Mouse (Mus musculus): ENCODE measurements around the gene Ltbp3. TPM values are rescaled to one million over a fixed set of nuclear protein-coding genes. Genes with fewer than 3 reads are reported as not detected.

Ltbp3 gene
- 30.1 and 36.0 TPM in 2 replicates for polyA plus RNA-seq (2014; fragmentation: Nextera tagmentation; extraction: Ambion mirVana)

GRCm38 (mm10) chr19:5740320-5741317 lies at the start of gene Ltbp3:
TSS of gene Ltbp3 (plus strand) at chr19:5740904.
- ATAC-seq (replicated peaks; ENCODE audit: low FRiP score, low TSS enrichment, low read depth) = no peak
- WGBS = 34% methylated on average over 13 of the region's 14 CpGs
- H3K4me2 ChIP-seq (ENCODE audit: low read length) = peak within 1 kb of the TSS; percentile 89
- peak within 1 kb of the TSS; percentile 85 for H3K27ac ChIP-seq (ENCODE audit: low read depth)
- peak within 1 kb of the TSS; percentile 74 for H3K4me3 ChIP-seq (ENCODE audit: low read depth, low read length)
- H3K27me3 ChIP-seq (replicated peaks; ENCODE audit: control insufficient read depth, insufficient read depth, low read length) = 0 out of 2 replicates have a peak, but pooled peaks cover 4% of the 10 kb centered on the region
- no peak for DNase-seq (ENCODE audit: low spot score)
- H3K9me3 ChIP-seq (ENCODE audit: control insufficient read depth, low read length) = no peaks in the 10 kb centered on the region
- H3K36me3 ChIP-seq (ENCODE audit: control insufficient read depth, insufficient read depth, low read length) = no peaks in the 10 kb centered on the region
- peak within 1 kb of the TSS; percentile 83 for H3K9ac ChIP-seq (ENCODE audit: low read length)
- peaks cover 20% of the 10 kb centered on the region for H3K4me1 ChIP-seq (replicated peaks; ENCODE audit: control insufficient read depth, insufficient read depth, low read length)

GRCm38 (mm10) chr19:5691601-5692000 lies 49.1 kb upstream of the Ltbp3 start:
- WGBS = 73% methylated on average over 5 of the region's 5 CpGs
- Histone ChIP-seq H3K9me3 (ENCODE audit: control insufficient read depth, low read length) (no peaks in the 10 kb centered on the region), H3K36me3 (ENCODE audit: control insufficient read depth, insufficient read depth, low read length) (peaks cover 48% of the 10 kb centered on the region), H3K4me2 (ENCODE audit: low read length) (peak overlapping the region; percentile 99), H3K27ac (ENCODE audit: low read depth) (peak overlapping the region; percentile 57; the same call in 1 of the 2 replicates), H3K4me1 (replicated peaks; ENCODE audit: control insufficient read depth, insufficient read depth, low read length) (peaks cover 38% of the 10 kb centered on the region), H3K4me3 (ENCODE audit: low read depth, low read length) (peak overlapping the region; percentile 78), H3K27me3 (replicated peaks; ENCODE audit: control insufficient read depth, insufficient read depth, low read length) (no peaks in the 10 kb centered on the region), H3K9ac (ENCODE audit: low read length) (peak overlapping the region; percentile 41)
- ATAC-seq (replicated peaks; ENCODE audit: low FRiP score, low TSS enrichment, low read depth) (no peak), DNase-seq (ENCODE audit: low spot score) (no peak)

GRCm38 (mm10) chr19:5692086-5692912 lies 48.4 kb upstream of the Ltbp3 start:
- Histone ChIP-seq H3K4me2 (ENCODE audit: low read length) (peak overlapping the region; percentile 99), H3K27me3 (replicated peaks; ENCODE audit: control insufficient read depth, insufficient read depth, low read length) (no peaks in the 10 kb centered on the region), H3K9ac (ENCODE audit: low read length) (peak overlapping the region; percentile 41), H3K4me3 (ENCODE audit: low read depth, low read length) (peak overlapping the region; percentile 78), H3K9me3 (ENCODE audit: control insufficient read depth, low read length) (no peaks in the 10 kb centered on the region), H3K27ac (ENCODE audit: low read depth) (peak overlapping the region; percentile 57), H3K36me3 (ENCODE audit: control insufficient read depth, insufficient read depth, low read length) (peaks cover 55% of the 10 kb centered on the region), H3K4me1 (replicated peaks; ENCODE audit: control insufficient read depth, insufficient read depth, low read length) (peaks cover 36% of the 10 kb centered on the region)
- ATAC-seq (replicated peaks; ENCODE audit: low FRiP score, low TSS enrichment, low read depth) = no peak
- no peak for DNase-seq (ENCODE audit: low spot score)
- 61% methylated on average over 10 of the region's 10 CpGs for WGBS

- H3K4me2 ChIP-seq (ENCODE audit: low read length) = peak overlapping the region; percentile 99
- 0 out of 2 replicates have a peak overlapping the region, but pooled peaks have one; percentile 41 for H3K9ac ChIP-seq (ENCODE audit: low read length)
- no peaks in the 10 kb centered on the region for H3K9me3 ChIP-seq (ENCODE audit: control insufficient read depth, low read length)
- ATAC-seq (replicated peaks; ENCODE audit: low FRiP score, low TSS enrichment, low read depth) = no peak
- H3K4me3 ChIP-seq (ENCODE audit: low read depth, low read length) = peak overlapping the region; percentile 8
- peaks cover 61% of the 10 kb centered on the region for H3K36me3 ChIP-seq (ENCODE audit: control insufficient read depth, insufficient read depth, low read length)
- H3K4me1 ChIP-seq (replicated peaks; ENCODE audit: control insufficient read depth, insufficient read depth, low read length) = peaks cover 30% of the 10 kb centered on the region
- no peak for DNase-seq (ENCODE audit: low spot score)
- WGBS = 72% methylated on average over 10 of the region's 10 CpGs
- peak overlapping the region; percentile 57 for H3K27ac ChIP-seq (ENCODE audit: low read depth)
- H3K27me3 ChIP-seq (replicated peaks; ENCODE audit: control insufficient read depth, insufficient read depth, low read length) = no peaks in the 10 kb centered on the region
Measured at GRCm38 (mm10) chr19:5692913-5693396, 47.7 kb upstream of the Ltbp3 start.

GRCm38 (mm10) chr19:5693801-5694200 lies 46.9 kb upstream of the Ltbp3 start:
- WGBS = 81% methylated on average over 6 of the region's 6 CpGs
- H3K4me2 ChIP-seq (ENCODE audit: low read length) = no peak overlapping the region
- no peaks in the 10 kb centered on the region for H3K27me3 ChIP-seq (replicated peaks; ENCODE audit: control insufficient read depth, insufficient read depth, low read length)
- H3K9me3 ChIP-seq (ENCODE audit: control insufficient read depth, low read length) = no peaks in the 10 kb centered on the region
- no peak overlapping the region for H3K4me3 ChIP-seq (ENCODE audit: low read depth, low read length)
- H3K36me3 ChIP-seq (ENCODE audit: control insufficient read depth, insufficient read depth, low read length) = peaks cover 70% of the 10 kb centered on the region
- H3K4me1 ChIP-seq (replicated peaks; ENCODE audit: control insufficient read depth, insufficient read depth, low read length) = peaks cover 30% of the 10 kb centered on the region
- ATAC-seq (replicated peaks; ENCODE audit: low FRiP score, low TSS enrichment, low read depth) (no peak), DNase-seq (ENCODE audit: low spot score) (no peak)
- no peak overlapping the region for H3K9ac ChIP-seq (ENCODE audit: low read length)
- H3K27ac ChIP-seq (ENCODE audit: low read depth) = no peak overlapping the region

GRCm38 (mm10) chr19:5695849-5696462 lies 44.7 kb upstream of the Ltbp3 start:
- H3K36me3 ChIP-seq (ENCODE audit: control insufficient read depth, insufficient read depth, low read length) = peaks cover 87% of the 10 kb centered on the region
- no peak overlapping the region for H3K4me3 ChIP-seq (ENCODE audit: low read depth, low read length)
- H3K27ac ChIP-seq (ENCODE audit: low read depth) = no peak overlapping the region
- H3K4me1 ChIP-seq (replicated peaks; ENCODE audit: control insufficient read depth, insufficient read depth, low read length) = peaks cover 21% of the 10 kb centered on the region
- WGBS = 38% methylated on average over 41 of the region's 41 CpGs
- H3K9ac ChIP-seq (ENCODE audit: low read length) = no peak overlapping the region
- H3K4me2 ChIP-seq (ENCODE audit: low read length) = no peak overlapping the region
- no peaks in the 10 kb centered on the region for H3K27me3 ChIP-seq (replicated peaks; ENCODE audit: control insufficient read depth, insufficient read depth, low read length)
- H3K9me3 ChIP-seq (ENCODE audit: control insufficient read depth, low read length) = no peaks in the 10 kb centered on the region
- DNase-seq (ENCODE audit: low spot score) = peak; percentile 66
- ATAC-seq (replicated peaks; ENCODE audit: low FRiP score, low TSS enrichment, low read depth) = no peak

- peak; percentile 16; the same call in 1 of the 2 replicates for ATAC-seq (replicated peaks; ENCODE audit: low FRiP score, low TSS enrichment, low read depth)
- no peaks in the 10 kb centered on the region for H3K27me3 ChIP-seq (replicated peaks; ENCODE audit: control insufficient read depth, insufficient read depth, low read length)
- H3K4me3 ChIP-seq (ENCODE audit: low read depth, low read length) = no peak within 1 kb of the TSS
- WGBS = 70% methylated on average over 17 of the region's 17 CpGs
- H3K4me1 ChIP-seq (replicated peaks; ENCODE audit: control insufficient read depth, insufficient read depth, low read length) = peaks cover 15% of the 10 kb centered on the region
- H3K9me3 ChIP-seq (ENCODE audit: control insufficient read depth, low read length) = no peaks in the 10 kb centered on the region
- H3K4me2 ChIP-seq (ENCODE audit: low read length) = no peak within 1 kb of the TSS; the same call in 1 of the 2 replicates
- peak within 1 kb of the TSS; percentile 16; the same call in 1 of the 2 replicates for H3K9ac ChIP-seq (ENCODE audit: low read length)
- H3K36me3 ChIP-seq (ENCODE audit: control insufficient read depth, insufficient read depth, low read length) = peaks cover 60% of the 10 kb centered on the region
- peak within 1 kb of the TSS; percentile 84 for H3K27ac ChIP-seq (ENCODE audit: low read depth)
- no peak for DNase-seq (ENCODE audit: low spot score)
Measured at GRCm38 (mm10) chr19:5704163-5704800, 36.4 kb upstream of the Ltbp3 start, which contains the start of gene Kcnk7. TSS of gene Kcnk7 (plus strand) at chr19:5704367.
